Mouse (Mus musculus) MEL (cell line): ENCODE measurements at regions not wholly inside any gene's neighbourhood (a gene's known extent, or its start where the extent isn't known, plus 50 kb on each side); places are given as distances from the start of the nearest gene placed in this dataset.

Experiments used
- DNase-seq: peaks from one replicate; pipeline ENCODE4 v3.0.0; 2011; ENCODE audit warnings: low read depth, low spot score
- H3K27ac ChIP-seq: 2 replicates; pipeline ENCODE4 v1.5.1; 2012; ENCODE audit warnings: low read depth, mild to moderate bottlenecking, control low read depth, low read length, moderate library complexity; ENCODE audit not compliant: control insufficient read depth
- H3K27me3 ChIP-seq, 2 experiments: fragments of 150-350 bp in 1 of 2; sonication (generic) in 1 of 2; 2 replicates each; pipeline ENCODE4 v1.6.1; 2012; ENCODE audit warnings: low read length in 2 of 2, mild to moderate bottlenecking in 2 of 2, improper control_type of control experiment in 1 of 2, moderate library complexity in 1 of 2; ENCODE audit not compliant: insufficient read depth in 2 of 2, control insufficient read depth in 1 of 2
- H3K36me3 ChIP-seq, 2 experiments: 2 replicates each; pipeline ENCODE4 v1.6.1; 2012 to 2014; ENCODE audit warnings: low read length in 2 of 2, improper control_type of control experiment in 1 of 2, inconsistent platforms in 1 of 2, mild to moderate bottlenecking in 1 of 2; ENCODE audit not compliant: insufficient read depth in 2 of 2, control insufficient read depth in 1 of 2
- H3K4me1 ChIP-seq, 2 experiments: fragments of 150-350 bp in 1 of 2; sonication (generic) in 1 of 2; 2 replicates each; pipeline ENCODE4 v1.6.1; 2012; ENCODE audit warnings: low read length in 2 of 2, improper control_type of control experiment in 1 of 2, mild to moderate bottlenecking in 1 of 2; ENCODE audit not compliant: insufficient read depth in 2 of 2, control insufficient read depth in 1 of 2
- H3K4me3 ChIP-seq, 2 experiments: fragments of 150-350 bp in 1 of 2; sonication (generic) in 1 of 2; 2 replicates each; pipeline ENCODE4 v1.5.1; 2012; ENCODE audit warnings: low read depth in 2 of 2, low read length in 2 of 2, mild to moderate bottlenecking in 2 of 2, moderate library complexity in 2 of 2, control low read depth in 1 of 2, improper control_type of control experiment in 1 of 2; ENCODE audit not compliant: control insufficient read depth in 1 of 2, insufficient read depth in 1 of 2
- H3K79me2 ChIP-seq: 2 replicates; pipeline ENCODE4 v1.6.1; 2012; ENCODE audit warnings: mild to moderate bottlenecking, low read length, moderate library complexity; ENCODE audit not compliant: control insufficient read depth, poor library complexity, insufficient read depth
- H3K9ac ChIP-seq: 2 replicates; pipeline ENCODE4 v1.6.1; 2012; ENCODE audit warnings: low read depth, mild to moderate bottlenecking, control low read depth, low read length, moderate library complexity; ENCODE audit not compliant: control insufficient read depth, poor library complexity, severe bottlenecking
- H3K9me3 ChIP-seq: fragments of 150-350 bp; sonication (generic); replicated peaks from 2 replicates; pipeline ENCODE4 v1.6.1; 2012; ENCODE audit warnings: mild to moderate bottlenecking, low read length, improper control_type of control experiment, moderate library complexity; ENCODE audit not compliant: insufficient read depth
- BHLHE40 ChIP-seq: IDR thresholded peaks from 2 replicates; pipeline ENCODE4 v1.6.1; 2012; ENCODE audit warnings: low read depth, mild to moderate bottlenecking, inconsistent platforms, low read length, improper control_type of control experiment, borderline replicate concordance
- CHD1 ChIP-seq: IDR thresholded peaks from 2 replicates; pipeline ENCODE4 v1.6.1; 2012; ENCODE audit warnings: low read depth, mild to moderate bottlenecking, inconsistent platforms, low read length, improper control_type of control experiment
- CHD2 ChIP-seq: IDR thresholded peaks from 2 replicates; pipeline ENCODE4 v1.6.1; 2011; ENCODE audit warnings: low read length, improper control_type of control experiment
- CTCF ChIP-seq, 3 experiments: IDR thresholded peaks in 2 of 3; conservative IDR thresholded peaks in 1 of 3; 2 replicates each; pipeline ENCODE4 v1.5.1; 2011 to 2012; ENCODE audit warnings: low read length in 3 of 3, low read depth in 2 of 3, mild to moderate bottlenecking in 2 of 3, improper control_type of control experiment in 1 of 3, inconsistent platforms in 1 of 3, mixed read lengths in 1 of 3, moderate library complexity in 1 of 3; ENCODE audit not compliant: control insufficient read depth in 1 of 3, insufficient read depth in 1 of 3, poor library complexity in 1 of 3, severe bottlenecking in 1 of 3
- E2F4 ChIP-seq: IDR thresholded peaks from 2 replicates; pipeline ENCODE4 v1.6.1; 2011; ENCODE audit warnings: low read depth, low read length, improper control_type of control experiment, borderline replicate concordance
- ETS1 ChIP-seq: IDR thresholded peaks from 2 replicates; pipeline ENCODE4 v1.6.1; 2012; ENCODE audit warnings: low read depth, mild to moderate bottlenecking, inconsistent platforms, low read length, improper control_type of control experiment, moderate library complexity
- GABPA ChIP-seq: IDR thresholded peaks from 2 replicates; pipeline ENCODE4 v1.6.1; 2012; ENCODE audit warnings: low read depth, mild to moderate bottlenecking, inconsistent platforms, low read length, improper control_type of control experiment, moderate library complexity
- GATA1 ChIP-seq: IDR thresholded peaks from 2 replicates; pipeline ENCODE4 v1.6.1; 2011; ENCODE audit warnings: low read depth, low read length, improper control_type of control experiment
- JUND ChIP-seq: IDR thresholded peaks from 2 replicates; pipeline ENCODE4 v1.6.1; 2011; ENCODE audit warnings: low read depth, mild to moderate bottlenecking, improper control_type of control experiment, low read length
- MAZ ChIP-seq: IDR thresholded peaks from 2 replicates; pipeline ENCODE4 v1.6.1; 2012; ENCODE audit warnings: low read depth, mild to moderate bottlenecking, inconsistent platforms, low read length, improper control_type of control experiment
- MEF2A ChIP-seq: IDR thresholded peaks from 2 replicates; pipeline ENCODE4 v1.6.1; 2014; ENCODE audit warnings: low read depth, mild to moderate bottlenecking, inconsistent platforms, low read length, improper control_type of control experiment; ENCODE audit not compliant: poor library complexity, insufficient replicate concordance, severe bottlenecking; ENCODE audit errors: extremely low read depth
- MXI1 ChIP-seq: IDR thresholded peaks from 2 replicates; pipeline ENCODE4 v1.6.1; 2011; ENCODE audit warnings: mild to moderate bottlenecking, low read depth, low read length, improper control_type of control experiment
- MYB ChIP-seq: IDR thresholded peaks from 2 replicates; pipeline ENCODE4 v1.6.1; 2011; ENCODE audit warnings: mild to moderate bottlenecking, low read depth, low read length, improper control_type of control experiment
- NELFE ChIP-seq: IDR thresholded peaks from 2 replicates; pipeline ENCODE4 v1.6.1; 2011; ENCODE audit warnings: low read depth, low read length, improper control_type of control experiment
- POLR2A ChIP-seq, 2 experiments: IDR thresholded peaks; 2 replicates each; pipeline ENCODE4 v1.6.1; 2011 to 2012; ENCODE audit warnings: low read length in 2 of 2, mild to moderate bottlenecking in 2 of 2, control low read depth in 1 of 2, improper control_type of control experiment in 1 of 2, low read depth in 1 of 2, moderate library complexity in 1 of 2; ENCODE audit not compliant: control insufficient read depth in 1 of 2, insufficient read depth in 1 of 2, poor library complexity in 1 of 2
- RCOR1 ChIP-seq: IDR thresholded peaks from 2 replicates; pipeline ENCODE4 v1.6.1; 2012; ENCODE audit warnings: low read depth, mild to moderate bottlenecking, inconsistent platforms, low read length, improper control_type of control experiment
- SIN3A ChIP-seq: IDR thresholded peaks from 2 replicates; pipeline ENCODE4 v1.6.1; 2012; ENCODE audit warnings: low read length, improper control_type of control experiment, inconsistent platforms
- SMC3 ChIP-seq: IDR thresholded peaks from 2 replicates; pipeline ENCODE4 v1.6.1; 2011; ENCODE audit warnings: low read depth, low read length, improper control_type of control experiment
- TAL1 ChIP-seq: IDR thresholded peaks from 2 replicates; pipeline ENCODE4 v1.6.1; 2012; ENCODE audit warnings: mild to moderate bottlenecking, inconsistent platforms, low read length, moderate library complexity, mixed read lengths
- TBP ChIP-seq: IDR thresholded peaks from 2 replicates; pipeline ENCODE4 v1.8.0; 2011; ENCODE audit warnings: low read depth, low read length, improper control_type of control experiment
- TCF12 ChIP-seq: IDR thresholded peaks from 2 replicates; pipeline ENCODE4 v1.6.1; 2014; ENCODE audit warnings: low read depth, mild to moderate bottlenecking, inconsistent platforms, low read length, improper control_type of control experiment, moderate library complexity
- USF1 ChIP-seq: IDR thresholded peaks from 2 replicates; pipeline ENCODE4 v1.6.1; 2014; ENCODE audit warnings: low read depth, mild to moderate bottlenecking, inconsistent platforms, low read length, improper control_type of control experiment, moderate library complexity
- ZC3H11A ChIP-seq: IDR thresholded peaks from 2 replicates; pipeline ENCODE4 v1.6.1; 2012; ENCODE audit warnings: low read depth, mild to moderate bottlenecking, inconsistent platforms, low read length, improper control_type of control experiment
- ZKSCAN1 ChIP-seq: IDR thresholded peaks from 2 replicates; pipeline ENCODE4 v1.6.1; 2012; ENCODE audit warnings: low read depth, mild to moderate bottlenecking, inconsistent platforms, low read length, improper control_type of control experiment, moderate library complexity
- ZNF384 ChIP-seq: IDR thresholded peaks from 2 replicates; pipeline ENCODE4 v1.6.1; 2012; ENCODE audit warnings: low read depth, mild to moderate bottlenecking, inconsistent platforms, low read length, improper control_type of control experiment

GRCm38 (mm10) chr6:31147682-31148081, 188.8 kb upstream of the Klf14 start:
- Histone ChIP-seq H3K27ac (no peak overlapping the region), H3K4me3 (no peak overlapping the region), H3K79me2 (no peaks in the 10 kb centered on the region), H3K36me3 (no peaks in the 10 kb centered on the region), H3K27me3 (no peaks in the 10 kb centered on the region), H3K9ac (no peak overlapping the region), H3K4me1 (no peaks in the 10 kb centered on the region), H3K9me3 (no peaks in the 10 kb centered on the region)
- DNase-seq = no peak
- no peak for TF ChIP-seq BHLHE40
- TF ChIP-seq ZKSCAN1 = no peak
- TF ChIP-seq MEF2A = no peak
- no peak for TF ChIP-seq MXI1
- no peak for TF ChIP-seq ZNF384
- TF ChIP-seq JUND = no peak
- no peak for TF ChIP-seq NELFE
- no peak for TF ChIP-seq TAL1
- no peak for TF ChIP-seq POLR2A (IDR thresholded peaks at IDR 0.05; ENCODE audit: control insufficient read depth in 1 of 2, insufficient read depth in 1 of 2, low read depth in 1 of 2, low read length in 2 of 2, poor library complexity in 1 of 2)
- no peak for TF ChIP-seq CHD2
- TF ChIP-seq TBP = no peak
- TF ChIP-seq GATA1 = no peak
- no peak for TF ChIP-seq ZC3H11A
- no peak for TF ChIP-seq USF1
- TF ChIP-seq SMC3 = no peak
- TF ChIP-seq MYB = no peak
- no peak for TF ChIP-seq RCOR1
- no peak for TF ChIP-seq CHD1
- TF ChIP-seq SIN3A = no peak

- no peak overlapping the region for H3K4me3 ChIP-seq
- no peaks in the 10 kb centered on the region for H3K36me3 ChIP-seq
- no peaks in the 10 kb centered on the region for H3K9me3 ChIP-seq
- no peaks in the 10 kb centered on the region for H3K27me3 ChIP-seq
- no peak for TF ChIP-seq SMC3
- TF ChIP-seq E2F4 = no peak
- TF ChIP-seq CTCF (IDR thresholded peaks at IDR 0.05 in 2 of 3, conservative IDR thresholded peaks at IDR 0.05 in 1 of 3; ENCODE audit: control insufficient read depth in 1 of 3, insufficient read depth in 1 of 3, low read depth in 2 of 3, low read length in 3 of 3, poor library complexity in 1 of 3, severe bottlenecking in 1 of 3) = no peak
- no peak for TF ChIP-seq ZNF384
- no peak for TF ChIP-seq GATA1
- no peak for TF ChIP-seq ETS1
- no peak for TF ChIP-seq MAZ
- no peak for TF ChIP-seq GABPA
- no peak for TF ChIP-seq TCF12
- no peak for TF ChIP-seq USF1
- no peak overlapping the region for H3K27ac ChIP-seq
- H3K79me2 ChIP-seq = no peaks in the 10 kb centered on the region
- no peak overlapping the region for H3K9ac ChIP-seq
- no peaks in the 10 kb centered on the region for H3K4me1 ChIP-seq
- DNase-seq = no peak
Measured at GRCm38 (mm10) chr6:31148311-31148856, 189.5 kb upstream of the Klf14 start.
